Mouse (Mus musculus): ENCODE data around the gene Mycbp.

The Mycbp gene

GRCm38 (mm10) chr4:123904333-123905125 lies at the start of gene Mycbp:
TSS of gene Mycbp (plus strand) at chr4:123904832.
- H3K27me3 ChIP-seq (ENCODE audit: insufficient read depth, low read length), result no peaks in the 10 kb centered on the region
- H3K4me3 ChIP-seq (replicated peaks; ENCODE audit: low read length), result peak within 1 kb of the TSS; percentile 88
- H3K9me3 ChIP-seq (ENCODE audit: low read length), result no peaks in the 10 kb centered on the region
- no peak for TF ChIP-seq POU5F1 (IDR thresholded peaks at IDR 0.05; ENCODE audit: borderline replicate concordance, low read length)
- no peak for TF ChIP-seq CTCF (conservative IDR thresholded peaks at IDR 0.05; ENCODE audit: low read length)
- no peak for TF ChIP-seq NANOG (IDR thresholded peaks at IDR 0.05; ENCODE audit: borderline replicate concordance, low read length)
- peaks cover 25% of the 10 kb centered on the region for H3K36me3 ChIP-seq (ENCODE audit: insufficient read depth, low read length)
- peaks cover 35% of the 10 kb centered on the region for H3K4me1 ChIP-seq (replicated peaks; ENCODE audit: low read depth, low read length)

- Histone ChIP-seq H3K4me3 (replicated peaks; ENCODE audit: low read length) (no peak overlapping the region), H3K27me3 (ENCODE audit: insufficient read depth, low read length) (no peaks in the 10 kb centered on the region; the same call in 1 of the 2 replicates), H3K36me3 (ENCODE audit: insufficient read depth, low read length) (no peaks in the 10 kb centered on the region), H3K9me3 (ENCODE audit: low read length) (peaks cover 16% of the 10 kb centered on the region), H3K4me1 (replicated peaks; ENCODE audit: low read depth, low read length) (no peaks in the 10 kb centered on the region)
- TF ChIP-seq CTCF (conservative IDR thresholded peaks at IDR 0.05; ENCODE audit: low read length) (no peak), POU5F1 (IDR thresholded peaks at IDR 0.05; ENCODE audit: borderline replicate concordance, low read length) (no peak), NANOG (IDR thresholded peaks at IDR 0.05; ENCODE audit: borderline replicate concordance, low read length) (no peak)
These were observed 47.7 kb upstream of the Mycbp start for GRCm38 (mm10) chr4:123856888-123857287.

GRCm38 (mm10) chr4:123858090-123858489 lies 46.5 kb upstream of the Mycbp start:
- no peaks in the 10 kb centered on the region for H3K4me1 ChIP-seq (replicated peaks; ENCODE audit: low read depth, low read length)
- TF ChIP-seq CTCF (conservative IDR thresholded peaks at IDR 0.05; ENCODE audit: low read length), result no peak
- TF ChIP-seq POU5F1 (IDR thresholded peaks at IDR 0.05; ENCODE audit: borderline replicate concordance, low read length), result no peak
- TF ChIP-seq NANOG (IDR thresholded peaks at IDR 0.05; ENCODE audit: borderline replicate concordance, low read length), result no peak
- H3K4me3 ChIP-seq (replicated peaks; ENCODE audit: low read length), result no peak overlapping the region
- no peaks in the 10 kb centered on the region for H3K36me3 ChIP-seq (ENCODE audit: insufficient read depth, low read length)
- peaks cover 15% of the 10 kb centered on the region for H3K9me3 ChIP-seq (ENCODE audit: low read length)
- no peaks in the 10 kb centered on the region; the same call in 1 of the 2 replicates for H3K27me3 ChIP-seq (ENCODE audit: insufficient read depth, low read length)

GRCm38 (mm10) chr4:123859379-123859778 lies 45.3 kb upstream of the Mycbp start, which contains the start of gene 4933427I04Rik:
TSS of gene 4933427I04Rik (plus strand) at chr4:123859679.
- Histone ChIP-seq H3K9me3 (ENCODE audit: low read length) (peaks cover 15% of the 10 kb centered on the region), H3K36me3 (ENCODE audit: insufficient read depth, low read length) (no peaks in the 10 kb centered on the region), H3K4me3 (replicated peaks; ENCODE audit: low read length) (no peak within 1 kb of the TSS), H3K4me1 (replicated peaks; ENCODE audit: low read depth, low read length) (no peaks in the 10 kb centered on the region), H3K27me3 (ENCODE audit: insufficient read depth, low read length) (no peaks in the 10 kb centered on the region; the same call in 1 of the 2 replicates)
- no peak for TF ChIP-seq POU5F1 (IDR thresholded peaks at IDR 0.05; ENCODE audit: borderline replicate concordance, low read length)
- TF ChIP-seq CTCF (conservative IDR thresholded peaks at IDR 0.05; ENCODE audit: low read length), result no peak
- no peak for TF ChIP-seq NANOG (IDR thresholded peaks at IDR 0.05; ENCODE audit: borderline replicate concordance, low read length)

- no peaks in the 10 kb centered on the region for H3K4me1 ChIP-seq (replicated peaks; ENCODE audit: low read depth, low read length)
- no peak overlapping the region for H3K4me3 ChIP-seq (replicated peaks; ENCODE audit: low read length)
- H3K27me3 ChIP-seq (ENCODE audit: insufficient read depth, low read length), result no peaks in the 10 kb centered on the region; the same call in 1 of the 2 replicates
- peaks cover 15% of the 10 kb centered on the region for H3K9me3 ChIP-seq (ENCODE audit: low read length)
- no peaks in the 10 kb centered on the region for H3K36me3 ChIP-seq (ENCODE audit: insufficient read depth, low read length)
- TF ChIP-seq CTCF (conservative IDR thresholded peaks at IDR 0.05; ENCODE audit: low read length) (no peak), POU5F1 (IDR thresholded peaks at IDR 0.05; ENCODE audit: borderline replicate concordance, low read length) (no peak), NANOG (IDR thresholded peaks at IDR 0.05; ENCODE audit: borderline replicate concordance, low read length) (no peak)
These were observed 44.8 kb upstream of the Mycbp start for GRCm38 (mm10) chr4:123859803-123860202.

- H3K4me1 ChIP-seq (replicated peaks; ENCODE audit: low read depth, low read length), result no peaks in the 10 kb centered on the region
- H3K27me3 ChIP-seq (ENCODE audit: insufficient read depth, low read length), result no peaks in the 10 kb centered on the region; the same call in 1 of the 2 replicates
- peaks cover 15% of the 10 kb centered on the region for H3K9me3 ChIP-seq (ENCODE audit: low read length)
- no peak overlapping the region for H3K4me3 ChIP-seq (replicated peaks; ENCODE audit: low read length)
- H3K36me3 ChIP-seq (ENCODE audit: insufficient read depth, low read length), result no peaks in the 10 kb centered on the region
- TF ChIP-seq NANOG (IDR thresholded peaks at IDR 0.05; ENCODE audit: borderline replicate concordance, low read length) (no peak), POU5F1 (IDR thresholded peaks at IDR 0.05; ENCODE audit: borderline replicate concordance, low read length) (no peak)
These were observed 44.0 kb upstream of the Mycbp start for GRCm38 (mm10) chr4:123860621-123861020.

- H3K9me3 ChIP-seq (ENCODE audit: low read length), result no peaks in the 10 kb centered on the region
- TF ChIP-seq CTCF (conservative IDR thresholded peaks at IDR 0.05; ENCODE audit: low read length) (no peak), POU5F1 (IDR thresholded peaks at IDR 0.05; ENCODE audit: borderline replicate concordance, low read length) (no peak), NANOG (IDR thresholded peaks at IDR 0.05; ENCODE audit: borderline replicate concordance, low read length) (no peak)
- peaks cover 33% of the 10 kb centered on the region for H3K27me3 ChIP-seq (ENCODE audit: insufficient read depth, low read length)
- H3K4me1 ChIP-seq (replicated peaks; ENCODE audit: low read depth, low read length), result peaks cover 32% of the 10 kb centered on the region
- H3K36me3 ChIP-seq (ENCODE audit: insufficient read depth, low read length), result no peaks in the 10 kb centered on the region
- no peak overlapping the region for H3K4me3 ChIP-seq (replicated peaks; ENCODE audit: low read length)
These were observed 10.9 kb upstream of the Mycbp start for GRCm38 (mm10) chr4:123893726-123894125.

- TF ChIP-seq POU5F1 (IDR thresholded peaks at IDR 0.05; ENCODE audit: borderline replicate concordance, low read length) (no peak), NANOG (IDR thresholded peaks at IDR 0.05; ENCODE audit: borderline replicate concordance, low read length) (no peak), CTCF (conservative IDR thresholded peaks at IDR 0.05; ENCODE audit: low read length) (no peak)
- H3K4me3 ChIP-seq (replicated peaks; ENCODE audit: low read length), result no peak overlapping the region
- H3K4me1 ChIP-seq (replicated peaks; ENCODE audit: low read depth, low read length), result peaks cover 32% of the 10 kb centered on the region
- H3K36me3 ChIP-seq (ENCODE audit: insufficient read depth, low read length), result no peaks in the 10 kb centered on the region
- no peaks in the 10 kb centered on the region for H3K9me3 ChIP-seq (ENCODE audit: low read length)
- H3K27me3 ChIP-seq (ENCODE audit: insufficient read depth, low read length), result peaks cover 33% of the 10 kb centered on the region
These were observed 10.3 kb upstream of the Mycbp start for GRCm38 (mm10) chr4:123894295-123894694.

Data from E14TG2a.4 (cell line).